Mouse (Mus musculus): ENCODE measurements around the gene Slc1a1.
A peak's percentile ranks its signal among the peaks of the same experiment; 100 is the strongest.

Slc1a1 gene

DNA sequence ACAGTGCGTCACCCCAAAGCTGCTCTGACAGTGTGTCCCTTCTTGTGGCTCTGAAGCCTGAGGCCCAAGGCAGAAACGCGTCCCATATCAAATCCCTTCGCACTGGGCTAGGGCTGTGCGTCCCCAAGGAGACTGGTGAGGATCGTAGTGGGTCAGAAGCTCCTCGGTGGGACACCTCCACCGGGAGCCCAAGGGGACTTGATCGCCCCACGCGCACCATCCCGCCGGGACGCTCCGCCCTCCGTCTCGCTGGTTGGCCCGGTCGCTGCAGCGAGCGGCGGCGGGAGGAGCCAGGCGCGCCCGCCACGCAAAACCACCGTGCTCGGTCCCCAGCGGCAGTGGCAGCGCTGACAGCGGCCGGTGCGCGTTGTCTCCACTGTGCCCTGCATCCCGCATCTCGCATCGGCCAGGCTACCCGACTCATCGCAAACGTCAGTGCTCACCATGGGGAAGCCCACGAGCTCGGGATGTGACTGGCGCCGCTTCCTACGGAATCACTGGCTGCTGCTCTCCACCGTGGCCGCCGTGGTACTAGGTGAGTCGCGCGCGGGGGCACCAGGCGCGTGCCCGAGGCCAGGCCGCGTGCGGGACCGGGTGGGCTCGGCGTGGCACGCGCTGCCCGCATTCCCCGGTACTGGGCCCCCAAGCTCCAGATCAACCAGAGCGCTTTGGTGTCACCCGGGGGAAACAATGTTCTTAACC, at the start of gene Slc1a1:
Gene Slc1a1 (plus strand): TSS at position 252 of the 702 bp plus-strand sequence.
- peak; percentile 46 for DNase-seq (ENCODE audit: low read depth, low spot score)

DNA sequence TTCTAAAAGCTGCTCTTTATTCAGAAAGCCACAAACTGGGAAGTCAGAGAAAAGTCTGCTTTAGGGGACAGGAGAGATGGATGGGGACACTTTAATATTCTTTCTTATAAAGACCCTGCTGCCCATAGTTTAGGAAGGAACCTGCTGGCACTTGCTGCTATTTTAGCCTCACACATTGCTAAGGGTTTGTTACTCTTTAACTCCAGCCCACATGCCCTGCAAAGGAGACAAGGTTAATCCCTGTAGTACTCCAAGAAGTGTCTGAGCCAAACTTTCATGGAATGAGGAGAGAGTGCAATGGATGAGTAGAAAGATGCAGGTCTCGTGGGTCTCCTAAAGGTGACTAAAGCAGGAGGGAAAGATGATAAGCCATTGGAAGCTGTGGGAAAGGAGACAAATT, 44.7 kb upstream of the Slc1a1 start:
- no peak for DNase-seq (ENCODE audit: low read depth, low spot score)

DNA sequence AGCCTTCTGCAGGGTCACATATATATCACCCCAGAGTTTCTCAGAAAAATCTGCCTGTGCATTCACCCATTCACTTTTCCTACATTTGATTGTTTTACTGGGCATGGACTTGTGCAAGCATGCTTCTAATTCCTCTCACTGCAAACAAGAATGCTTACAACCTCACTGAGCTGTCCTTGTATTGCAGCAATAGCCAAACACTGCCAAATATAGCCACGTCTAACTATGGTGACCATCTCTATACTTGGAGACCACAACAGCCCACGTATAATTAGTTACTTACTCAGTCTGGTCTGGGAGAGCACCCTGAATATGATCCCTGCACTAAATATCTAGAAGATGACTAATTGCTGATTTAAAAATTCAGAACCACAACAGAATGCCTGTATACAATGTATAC, 41.5 kb upstream of the Slc1a1 start:
- DNase-seq (ENCODE audit: low read depth, low spot score), result no peak

DNA sequence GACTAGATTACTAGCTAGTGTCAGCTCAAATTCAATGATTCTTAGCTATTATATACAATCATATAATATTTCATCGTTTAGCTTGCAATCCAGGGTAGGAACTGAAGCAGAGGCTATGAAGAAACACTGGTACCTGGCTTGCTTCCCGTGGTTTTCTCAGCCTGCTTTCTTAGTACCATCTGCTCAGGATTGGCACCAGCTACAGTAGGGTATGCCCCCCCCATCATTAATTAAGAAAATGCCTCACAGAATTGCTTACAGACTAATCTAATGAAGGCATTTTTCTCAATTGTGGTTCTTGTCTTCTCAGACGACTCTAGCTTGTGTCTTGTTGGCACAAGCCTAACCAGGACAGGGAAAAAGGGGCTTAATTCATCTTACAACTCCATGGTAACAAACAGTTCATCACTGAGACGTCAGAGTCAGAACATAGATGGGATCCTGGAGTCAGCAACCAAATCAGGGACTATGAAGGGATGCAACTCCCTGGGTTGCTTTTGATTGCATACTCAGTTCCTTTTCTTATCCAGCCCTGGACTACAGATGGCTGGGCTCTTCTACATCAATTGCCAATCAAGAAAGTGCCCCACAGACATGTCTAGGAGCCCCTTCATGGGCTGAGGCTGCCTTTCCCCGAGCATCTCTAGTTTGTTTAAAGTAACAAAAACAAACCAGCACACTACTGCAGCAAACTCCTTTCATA, 38.6 kb upstream of the Slc1a1 start:
- DNase-seq (ENCODE audit: low read depth, low spot score), result peak; percentile 32

DNA sequence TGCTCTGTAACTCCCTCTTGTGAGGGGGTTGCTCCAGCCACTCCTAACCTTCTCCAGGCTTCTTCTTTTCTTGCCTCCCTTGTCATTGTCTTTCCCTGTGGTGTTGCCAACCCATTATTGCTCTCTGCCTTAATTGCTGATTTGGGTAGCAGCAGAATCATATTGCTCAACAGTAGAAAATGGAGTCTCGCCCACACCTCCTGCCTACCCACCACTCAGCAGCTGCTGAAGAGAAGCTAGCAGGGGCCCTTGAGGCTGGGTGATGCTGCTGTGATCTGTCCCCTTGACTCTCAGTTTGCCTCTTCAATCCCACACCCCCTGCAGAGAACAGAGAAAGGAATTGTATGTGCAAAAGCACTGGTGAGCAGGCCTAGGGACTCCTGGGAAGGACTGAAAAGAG, 37.9 kb upstream of the Slc1a1 start:
- peak; percentile 44 for DNase-seq (ENCODE audit: low read depth, low spot score)

DNA sequence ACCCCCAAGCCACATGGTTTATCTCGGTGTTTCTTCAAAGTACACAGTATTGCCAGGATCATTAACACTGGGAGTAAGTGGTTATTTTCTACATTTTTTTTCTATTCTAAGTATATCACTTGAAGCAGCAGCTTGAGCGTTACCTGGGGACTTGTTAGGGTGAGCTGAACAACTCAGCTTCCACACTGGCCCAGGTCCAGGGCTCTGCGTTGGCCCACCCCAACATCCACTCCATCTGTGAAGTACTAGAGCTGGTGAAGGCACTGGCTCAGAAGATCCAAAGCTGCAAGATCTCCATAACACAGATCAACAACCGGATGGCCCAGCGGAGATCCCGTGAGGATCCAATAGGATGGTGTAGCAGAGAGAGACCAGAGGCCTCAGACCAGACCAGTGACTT, 37.2 kb upstream of the Slc1a1 start:
- no peak for DNase-seq (ENCODE audit: low read depth, low spot score)

DNA sequence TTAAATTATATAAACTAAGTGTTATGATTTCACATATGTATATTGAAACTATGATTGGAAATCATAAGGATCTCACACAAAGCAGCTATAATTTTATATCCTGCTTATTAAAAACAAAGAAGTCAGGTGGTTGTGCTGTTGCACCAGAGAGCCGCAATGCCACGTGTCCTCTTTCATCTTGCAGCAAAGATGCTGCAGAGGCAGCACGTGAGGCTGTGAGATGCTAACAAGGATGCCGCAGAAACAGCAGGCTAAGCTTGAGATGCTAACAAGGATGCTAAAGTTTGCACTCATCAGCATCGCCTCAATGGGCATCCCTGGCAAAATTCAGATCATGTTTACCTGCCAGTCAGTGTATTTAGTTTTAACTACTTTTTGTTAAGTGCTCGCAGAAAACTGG, 34.4 kb upstream of the Slc1a1 start:
- peak; percentile 35 for DNase-seq (ENCODE audit: low read depth, low spot score)

DNA sequence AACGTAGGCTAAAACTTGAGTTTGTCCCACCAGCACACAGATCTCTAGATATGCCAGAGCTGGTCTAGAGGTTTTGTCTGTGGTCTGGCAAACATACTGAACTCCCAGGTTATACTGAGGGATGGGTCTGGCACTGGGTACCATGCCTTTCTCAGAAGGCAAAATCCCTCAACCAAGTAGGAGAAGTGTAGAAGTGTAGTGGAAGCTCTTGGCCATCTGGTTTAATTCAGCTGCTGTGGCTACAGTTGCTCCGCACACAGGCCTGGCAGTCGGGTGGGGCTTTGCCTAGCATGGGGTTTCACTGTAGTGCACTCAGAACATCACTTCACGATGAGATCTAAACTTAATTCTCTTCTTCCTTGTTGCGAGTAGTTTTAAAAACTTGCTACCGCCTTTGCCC, 28.6 kb upstream of the Slc1a1 start:
- no peak for DNase-seq (ENCODE audit: low read depth, low spot score)

DNA sequence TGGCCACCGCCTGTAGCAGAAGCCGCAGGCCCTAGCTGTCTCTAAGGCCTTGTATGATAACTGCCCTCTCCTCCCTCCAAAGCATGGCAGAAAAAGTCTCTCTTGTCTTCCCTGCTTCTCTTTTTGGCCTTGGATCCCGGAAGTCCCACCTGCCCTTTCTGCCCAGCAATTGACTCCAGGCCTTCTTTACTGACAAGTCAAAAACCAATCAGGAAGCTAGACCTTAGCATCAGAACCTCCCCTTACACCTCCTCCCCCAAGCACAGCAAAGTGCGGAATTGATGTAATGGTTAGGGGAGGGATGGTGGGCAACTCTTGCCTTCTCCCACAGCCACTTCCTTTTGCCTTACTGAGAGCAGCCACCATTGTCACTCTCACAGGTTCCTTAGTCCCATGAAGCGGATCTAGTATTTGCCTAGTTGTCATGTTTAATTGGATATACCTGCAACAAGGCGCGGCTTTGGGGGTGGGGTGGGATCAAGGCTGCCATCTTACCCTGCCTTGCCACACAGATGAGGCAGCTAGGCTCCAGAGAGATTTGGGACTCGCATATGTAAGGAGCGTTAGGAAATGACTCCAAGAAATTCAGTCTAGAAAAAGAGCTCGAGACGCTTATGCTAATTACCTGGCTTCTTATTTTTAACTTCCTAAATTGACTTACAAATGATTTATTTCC, 27.9 kb upstream of the Slc1a1 start:
- no peak for DNase-seq (ENCODE audit: low read depth, low spot score)

DNA sequence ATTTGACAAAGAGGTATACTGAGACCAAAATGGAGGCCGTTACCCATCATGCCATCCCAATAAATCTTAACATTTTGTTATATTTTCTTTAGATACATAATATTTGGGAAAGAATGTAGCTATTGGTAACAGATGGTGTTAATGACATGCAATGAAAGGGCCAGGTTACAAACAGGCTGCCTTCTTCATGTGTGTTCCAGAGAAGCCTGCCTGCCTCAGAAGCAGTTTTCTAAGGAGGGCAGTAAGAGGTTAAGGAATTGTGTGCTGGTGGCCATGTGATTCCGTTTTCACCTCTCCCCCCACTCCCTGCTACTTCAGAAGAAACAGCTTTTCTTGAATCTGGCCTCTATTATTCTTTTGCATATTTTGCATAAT, 27.4 kb upstream of the Slc1a1 start:
- no peak for DNase-seq (ENCODE audit: low read depth, low spot score)

DNA sequence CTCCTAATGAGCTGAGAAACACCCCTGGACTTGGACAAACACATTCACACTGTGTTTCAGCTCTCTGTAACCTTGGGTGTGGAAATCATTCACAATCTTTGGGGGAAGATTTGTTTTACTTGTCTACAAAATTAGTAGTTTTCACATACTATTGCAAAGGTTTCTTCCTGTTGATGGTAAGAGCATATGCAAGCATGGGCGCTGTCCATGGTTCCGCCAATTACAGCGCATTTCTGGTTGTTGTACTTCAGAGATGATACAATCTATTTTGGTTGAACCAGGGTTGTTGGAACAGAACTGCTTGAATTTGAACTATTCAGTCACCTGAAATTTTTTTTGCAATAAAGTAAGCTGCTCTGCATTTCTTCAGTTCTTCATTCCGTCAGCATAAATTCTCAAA, 16.6 kb upstream of the Slc1a1 start:
- DNase-seq (ENCODE audit: low read depth, low spot score), result no peak

DNA sequence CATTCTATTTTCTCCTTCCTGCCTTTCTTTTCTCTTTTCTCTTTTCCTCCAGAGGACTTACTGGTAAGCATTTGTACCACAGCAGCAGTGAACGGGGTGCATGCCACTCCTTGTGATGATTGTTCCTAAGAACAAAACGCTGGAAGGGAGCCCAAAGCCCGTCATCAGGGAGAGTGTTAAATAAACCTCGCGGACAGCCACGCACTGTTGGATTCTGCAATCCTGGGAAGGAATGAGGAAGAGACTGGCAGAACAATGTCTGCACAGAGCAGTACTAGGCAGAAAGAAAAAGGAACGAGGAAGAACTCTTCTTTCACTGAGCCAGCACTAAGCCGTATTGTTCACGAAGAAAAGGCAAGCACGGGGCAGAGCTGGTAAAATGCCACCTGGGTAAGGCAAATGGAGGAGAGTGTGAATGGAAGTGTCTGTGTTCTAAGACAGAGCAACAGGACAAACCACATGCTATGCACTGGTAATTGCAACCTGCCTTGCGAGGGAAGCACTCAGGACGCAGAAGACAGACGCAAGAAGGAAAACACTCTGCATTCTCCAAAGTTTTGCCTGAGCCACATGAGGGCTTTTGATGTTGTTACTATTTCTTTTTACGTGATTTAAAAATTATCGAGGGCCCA, 7.0 kb upstream of the Slc1a1 start:
- DNase-seq (ENCODE audit: low read depth, low spot score), result no peak

DNA sequence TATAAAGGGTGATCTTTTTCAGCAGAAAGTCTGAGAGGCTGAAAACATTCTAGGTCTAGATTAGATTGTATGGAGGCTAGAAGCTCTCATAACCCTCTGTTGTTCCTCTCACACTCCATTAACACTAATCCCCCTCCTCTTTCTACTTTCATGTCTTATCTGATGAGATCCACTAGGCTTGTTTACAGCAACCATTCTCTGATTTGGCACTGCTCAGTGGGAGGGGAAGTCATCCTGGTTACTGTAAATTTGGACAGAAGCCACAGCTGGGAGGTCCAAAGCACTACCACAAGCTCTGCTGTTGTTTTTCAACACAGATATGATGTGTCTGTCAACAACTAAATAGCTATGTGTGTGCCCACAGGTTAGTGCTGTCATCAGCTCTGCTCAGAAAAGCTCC, 3.5 kb upstream of the Slc1a1 start:
- no peak for DNase-seq (ENCODE audit: low read depth, low spot score)

DNA sequence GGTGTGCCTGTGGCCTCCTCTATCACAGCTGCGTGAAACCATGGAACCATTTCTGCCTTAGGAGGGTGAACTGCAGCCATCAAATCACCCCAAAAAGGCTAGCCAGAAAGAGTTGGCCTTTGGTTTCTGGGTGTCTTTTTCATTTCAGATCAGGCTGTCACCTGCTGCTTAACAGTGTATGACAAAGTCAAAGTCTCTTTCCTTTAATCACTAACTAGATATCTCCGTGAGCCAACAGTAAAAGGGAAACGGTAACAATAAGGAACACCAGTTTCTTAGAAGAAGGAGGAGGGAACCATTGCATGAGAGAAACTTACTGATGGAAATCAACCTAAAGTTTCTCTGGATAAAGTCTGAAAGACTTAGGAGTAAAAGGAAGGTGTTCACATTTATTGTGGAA, 2.2 kb upstream of the Slc1a1 start:
- DNase-seq (ENCODE audit: low read depth, low spot score), result no peak

DNA sequence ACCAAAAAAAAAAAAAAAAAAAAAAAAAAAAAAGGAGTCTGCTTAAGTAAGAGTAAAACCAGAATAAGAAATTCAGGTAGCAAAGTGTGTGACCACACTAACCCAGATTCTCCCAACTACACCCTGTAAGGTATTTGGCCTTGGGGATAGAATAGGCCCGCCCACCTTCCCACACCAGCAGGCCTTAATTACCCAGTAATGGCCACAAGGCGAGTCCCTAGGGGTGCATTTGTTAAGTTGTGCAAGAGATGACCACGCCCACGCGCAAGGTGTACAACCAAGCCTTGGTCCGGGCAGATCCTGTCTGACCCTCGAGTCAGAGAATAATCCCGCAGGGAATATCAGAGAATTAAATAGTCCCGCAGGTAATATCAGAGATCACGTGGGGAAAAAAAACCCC, 461 bp upstream of the Slc1a1 start:
- DNase-seq (ENCODE audit: low read depth, low spot score), result no peak

DNA sequence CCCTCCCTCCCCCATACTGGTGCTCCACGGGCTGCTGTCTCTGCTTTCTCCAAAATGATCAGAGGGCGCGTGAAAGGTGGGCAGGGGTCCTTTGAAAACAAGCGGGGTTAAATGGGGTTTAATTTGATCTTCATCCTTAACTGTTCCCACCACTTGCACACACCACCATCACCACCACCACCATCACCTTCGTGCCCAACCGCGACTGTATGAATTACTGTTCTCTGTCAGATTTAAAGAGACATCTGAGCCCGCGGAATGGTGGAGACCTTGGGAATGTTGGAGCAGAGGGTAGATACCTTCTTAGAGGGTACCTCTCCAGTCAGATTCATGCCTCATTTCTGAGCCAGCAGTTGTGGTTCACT, 633 bp downstream of the Slc1a1 start:
- DNase-seq (ENCODE audit: low read depth, low spot score), result no peak

DNA sequence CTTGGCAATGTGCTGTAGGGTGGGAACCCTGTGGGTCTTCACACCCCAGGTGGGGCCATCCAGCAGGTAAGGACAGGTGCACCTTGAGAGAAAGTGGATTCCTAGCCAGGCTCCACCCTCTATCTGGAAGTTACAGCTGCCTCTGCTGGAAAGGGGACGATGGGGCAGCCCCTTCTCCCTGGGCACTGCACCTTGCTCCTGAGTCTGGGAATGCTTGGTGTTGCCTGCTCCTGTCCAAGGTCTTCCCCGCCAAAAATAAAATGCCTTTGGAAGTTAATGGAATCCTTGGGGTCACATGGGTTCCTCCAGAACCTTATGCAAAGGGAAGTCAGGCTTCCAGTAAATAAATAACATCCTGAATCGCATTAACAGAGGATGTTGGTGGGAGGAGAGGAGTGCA, 1.3 kb downstream of the Slc1a1 start:
- no peak for DNase-seq (ENCODE audit: low read depth, low spot score)

DNA sequence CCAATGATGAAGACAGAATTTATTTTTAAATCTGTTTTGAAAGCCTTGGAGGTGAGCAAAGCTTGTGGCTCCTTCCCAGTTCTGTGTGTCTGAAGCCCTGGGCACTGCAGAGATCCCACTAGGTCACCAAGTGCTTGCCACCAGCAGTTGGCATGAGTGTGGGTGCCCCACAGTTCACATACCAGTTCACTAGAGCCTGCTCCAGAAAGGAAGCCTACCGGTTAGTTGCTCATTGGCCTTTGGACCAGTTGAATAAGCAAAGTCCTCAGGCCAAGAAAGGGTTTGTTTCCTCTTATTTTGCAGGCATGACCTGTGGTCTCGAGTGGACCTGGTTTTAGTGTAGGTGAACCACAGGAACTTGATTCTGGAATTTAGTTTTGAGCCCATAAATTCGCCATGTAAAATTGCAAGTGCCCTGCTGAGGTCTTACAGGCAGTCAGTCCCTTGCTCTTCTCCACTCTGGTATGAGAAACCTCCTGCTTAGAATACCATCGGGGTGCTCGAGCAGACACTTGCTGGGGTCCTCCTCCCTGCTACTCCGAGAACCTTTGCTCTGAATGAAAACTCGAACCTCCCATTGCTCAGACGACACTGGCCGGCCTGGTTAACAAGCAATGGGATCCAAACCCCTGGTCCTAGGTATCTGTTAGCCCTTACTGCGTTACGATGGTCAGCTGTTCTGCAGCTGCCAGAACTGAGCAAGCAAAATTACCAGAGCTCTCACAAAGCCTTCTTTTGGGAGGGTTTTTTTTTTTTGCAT, 2.0 kb downstream of the Slc1a1 start:
- DNase-seq (ENCODE audit: low read depth, low spot score), result no peak

DNA sequence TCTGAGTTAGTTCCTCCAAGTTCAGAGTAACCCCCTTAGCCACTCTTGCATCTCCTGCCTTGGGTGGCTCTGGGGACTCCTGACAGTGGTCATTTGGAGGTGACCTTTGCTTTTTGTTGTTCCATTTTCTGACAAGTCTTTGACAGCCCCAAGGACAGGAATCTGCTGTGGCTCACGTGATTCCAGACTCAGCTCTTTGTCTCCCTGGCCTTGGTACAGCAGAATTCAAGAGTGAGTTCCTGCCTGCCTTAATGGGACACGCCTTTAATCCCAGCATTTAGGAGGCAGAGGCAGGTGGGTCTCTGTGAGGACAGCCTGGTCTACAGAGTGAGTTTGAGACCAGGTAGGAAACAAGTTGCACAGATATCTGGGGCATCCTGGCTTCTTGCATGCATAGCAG, 3.9 kb downstream of the Slc1a1 start:
- no peak for DNase-seq (ENCODE audit: low read depth, low spot score)

DNA sequence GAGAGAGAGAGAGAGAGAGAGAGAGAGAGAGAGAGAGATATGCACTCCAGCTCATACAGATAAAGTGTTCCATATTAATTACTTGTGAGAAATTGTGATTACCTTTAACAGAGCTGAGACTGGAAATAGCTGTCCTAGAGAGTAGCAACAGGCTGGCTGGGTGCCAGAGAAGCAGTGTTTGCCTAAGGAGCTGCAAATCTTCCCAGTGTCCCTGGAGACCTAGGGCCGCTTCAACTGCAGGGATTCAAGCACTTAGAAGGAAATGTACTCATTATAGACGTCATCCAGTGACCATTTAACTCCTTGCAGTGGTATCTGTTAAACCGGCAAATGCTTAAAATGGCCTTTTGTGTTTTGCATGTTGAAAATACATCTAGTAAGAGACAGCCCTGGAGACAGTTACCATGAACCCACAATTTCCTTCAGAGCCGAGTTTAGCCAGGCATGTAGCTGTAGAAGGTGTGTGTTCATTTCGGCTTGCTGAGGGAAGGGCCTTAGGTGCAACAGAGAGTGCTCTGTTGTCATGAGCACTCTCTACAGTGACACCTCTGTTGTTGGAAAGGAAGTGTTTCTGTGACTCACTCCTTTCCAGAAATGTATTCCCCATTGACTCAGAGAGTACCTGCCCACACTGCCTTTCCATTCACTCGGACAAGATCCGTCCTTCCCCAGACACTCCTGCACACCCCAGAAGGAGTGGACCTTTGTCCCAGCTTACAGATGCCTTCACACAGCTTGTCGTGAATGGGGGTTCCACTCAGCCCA, 10.3 kb downstream of the Slc1a1 start:
- no peak for DNase-seq (ENCODE audit: low read depth, low spot score)

DNA sequence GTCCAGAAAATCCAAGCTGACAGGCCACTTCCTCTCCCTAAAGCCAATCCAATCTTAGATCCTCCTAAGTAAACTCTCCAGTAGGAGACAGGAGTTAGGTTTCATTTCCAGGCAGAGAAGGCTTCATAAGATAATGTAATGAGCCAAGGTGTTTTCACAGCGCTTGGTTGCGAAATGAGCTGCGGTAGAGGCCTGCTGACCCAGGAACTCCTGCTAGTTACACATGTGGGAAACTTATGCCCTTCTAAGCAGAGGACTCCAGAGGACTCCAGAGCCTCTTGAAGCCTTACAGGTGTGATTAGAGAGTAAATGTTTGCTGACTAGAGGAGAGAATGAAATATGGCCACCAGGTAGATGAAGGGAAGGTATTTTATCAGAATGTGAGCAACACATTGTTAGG, 15.7 kb downstream of the Slc1a1 start:
- no peak for DNase-seq (ENCODE audit: low read depth, low spot score)
